Mouse (Mus musculus) testis, postnatal 14 days (tissue): ENCODE measurements at regions not wholly inside any gene's neighbourhood (a gene's known extent, or its start where the extent isn't known, plus 50 kb on each side); places are given as distances from the start of the nearest gene placed in this dataset.

ENCODE experiments used
- DNase-seq: peaks from one replicate; pipeline ENCODE4 v3.0.0; 2021; ENCODE audit warnings: low spot score

- DNase-seq = no peak
Measured at GRCm38 (mm10) chr11:114258218-114258617, 191.4 kb upstream of the Sdk2 start.

GRCm38 (mm10) chr11:114257756-114258155, 190.9 kb upstream of the Sdk2 start:
- DNase-seq = no peak

- no peak for DNase-seq
Measured at GRCm38 (mm10) chr11:114257061-114257460, 190.2 kb upstream of the Sdk2 start.

DNA sequence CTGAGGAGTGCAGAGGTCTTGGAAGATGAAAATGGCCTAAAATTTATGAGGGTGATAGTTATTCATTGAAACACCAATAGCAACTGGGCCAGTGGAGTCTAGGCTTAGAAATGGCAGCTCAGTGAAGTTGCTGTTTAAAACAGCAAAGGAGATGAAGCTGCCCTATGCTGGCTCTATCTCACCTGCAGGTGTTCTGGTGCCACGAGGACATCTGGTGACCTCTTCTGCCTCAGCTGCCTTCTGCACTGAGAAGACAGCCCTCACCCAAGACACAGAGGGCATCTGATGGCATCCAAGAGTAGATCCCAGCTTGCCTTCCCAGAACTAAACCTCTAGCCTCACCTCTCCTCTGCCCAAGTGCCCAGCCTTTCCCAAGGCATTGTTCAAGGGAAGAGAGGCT, 187.5 kb upstream of the Sdk2 start:
- no peak for DNase-seq

- DNase-seq = peak; percentile 49
Measured at GRCm38 (mm10) chr11:114251614-114252013, 184.8 kb upstream of the Sdk2 start.

DNA sequence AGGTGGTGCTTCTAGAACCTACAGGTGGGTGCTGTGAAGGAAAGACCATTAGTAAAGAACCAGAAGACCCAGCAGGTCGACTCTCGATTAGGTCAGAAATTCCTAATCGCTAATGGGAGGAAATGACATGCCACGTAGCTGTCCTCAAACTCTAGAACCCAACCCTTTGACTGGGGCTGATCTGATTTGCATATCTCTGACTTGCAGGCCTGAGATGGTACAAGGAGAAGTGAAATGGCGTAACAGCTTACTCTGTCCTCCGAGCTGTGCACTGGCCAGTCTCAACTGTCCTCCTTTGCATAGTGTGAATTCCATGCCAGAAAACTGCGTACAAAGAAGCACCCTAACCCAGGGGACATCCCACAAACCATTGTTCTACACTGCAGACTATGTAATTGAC, 182.4 kb upstream of the Sdk2 start:
- DNase-seq = no peak

- no peak for DNase-seq
Measured at GRCm38 (mm10) chr11:114248261-114248898, 181.5 kb upstream of the Sdk2 start.

- DNase-seq = no peak
Measured at GRCm38 (mm10) chr11:114239311-114239803, 172.5 kb upstream of the Sdk2 start.

DNA sequence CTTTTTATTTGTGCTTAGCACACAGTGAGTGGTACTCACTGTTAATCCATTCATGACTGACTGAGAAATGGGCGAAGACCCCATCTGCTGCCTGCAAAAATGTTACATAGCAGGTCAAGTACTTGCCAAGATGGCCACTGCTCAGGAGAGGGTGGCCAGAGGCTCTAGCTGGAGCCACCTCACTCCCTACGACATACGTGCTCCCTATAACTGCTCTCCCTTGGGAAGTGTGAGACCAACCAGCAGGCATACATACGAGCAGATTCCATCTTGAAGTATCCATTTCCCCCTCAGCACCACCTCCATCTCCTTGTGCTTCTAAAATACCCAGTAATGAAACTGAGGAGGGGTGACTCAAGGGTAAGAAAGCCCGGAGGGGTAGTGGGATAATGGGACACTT, 172.0 kb upstream of the Sdk2 start:
- DNase-seq = no peak

DNA sequence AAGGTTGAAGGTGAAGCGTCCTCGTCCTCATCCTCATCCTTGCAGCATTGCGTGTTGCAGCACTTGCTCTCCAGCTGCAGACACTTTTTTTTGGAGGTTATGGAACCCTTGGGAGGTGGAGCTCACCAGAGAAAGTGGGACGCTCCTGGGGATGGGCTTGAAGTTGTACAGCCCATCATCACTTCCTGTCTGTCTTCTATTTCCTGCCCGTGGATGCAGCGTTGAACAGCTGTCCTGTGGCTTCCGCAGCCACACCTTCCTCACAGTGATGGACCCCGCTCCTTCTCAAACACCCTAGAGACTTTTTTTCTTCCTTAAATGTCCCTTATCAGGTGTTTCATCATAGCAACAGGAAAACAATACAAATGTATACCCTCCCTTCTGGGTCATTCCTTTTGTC, 171.5 kb upstream of the Sdk2 start:
- no peak for DNase-seq

DNA sequence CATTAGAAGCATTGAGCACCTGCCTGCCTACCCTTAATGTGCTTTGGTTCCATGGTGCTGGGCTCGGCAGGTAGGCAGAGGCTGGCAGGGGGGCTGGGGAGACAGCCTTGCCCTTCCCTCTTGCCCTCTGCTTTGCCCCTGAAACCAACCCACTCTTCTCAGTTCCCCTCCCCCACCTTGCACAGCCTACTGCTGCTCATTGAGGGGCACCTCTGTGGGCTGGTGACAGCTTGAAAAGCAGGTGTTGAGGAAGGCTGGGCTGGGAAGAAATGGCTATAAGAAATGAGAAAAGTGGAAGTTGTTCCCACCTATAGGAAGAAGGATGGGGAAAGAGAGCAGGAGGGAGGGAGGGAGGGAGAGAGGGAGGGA, 167.7 kb upstream of the Sdk2 start:
- DNase-seq = no peak

DNA sequence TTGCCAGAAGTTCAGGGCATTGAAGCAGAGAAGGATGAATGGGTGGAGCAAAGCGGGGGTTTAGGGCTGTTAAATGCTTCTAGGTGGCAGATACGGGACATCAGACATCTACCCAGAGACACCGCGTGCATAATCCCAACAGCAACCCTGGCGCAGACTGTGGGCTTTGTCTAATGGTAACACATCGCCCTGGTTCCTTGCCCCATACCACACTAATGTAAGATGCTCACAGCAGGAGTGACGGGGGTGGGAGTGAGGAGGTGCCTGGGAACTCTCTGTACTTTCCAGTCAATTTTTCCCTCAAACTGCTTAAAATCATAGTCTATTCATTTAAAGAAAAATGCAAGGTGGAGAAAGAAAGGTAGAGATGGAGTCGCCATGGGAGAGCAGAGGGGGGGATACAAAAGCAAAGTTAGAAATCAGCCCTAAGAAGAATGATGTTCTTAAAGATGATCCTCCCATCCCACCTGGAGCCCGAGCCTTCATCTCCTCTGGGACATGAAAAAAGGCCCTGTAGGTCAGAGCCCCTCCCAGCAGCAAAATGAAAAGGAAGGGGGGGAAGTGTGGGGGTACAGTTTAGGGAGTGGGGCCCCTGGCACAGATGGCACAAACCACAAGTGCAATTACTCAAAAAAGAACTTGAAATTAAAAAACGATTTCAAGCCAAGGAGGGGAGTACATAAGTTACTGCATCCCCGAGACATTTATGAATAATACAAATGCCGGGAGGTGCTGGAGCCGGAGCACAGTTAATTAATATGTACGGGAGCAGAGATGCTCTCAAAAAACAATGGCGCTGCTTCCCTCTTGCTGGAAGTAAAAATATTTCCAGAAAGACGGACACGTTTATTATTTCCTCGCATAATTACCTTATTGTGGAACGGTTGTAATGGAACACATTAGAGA, 167.0 kb upstream of the Sdk2 start:
- DNase-seq = no peak

DNA sequence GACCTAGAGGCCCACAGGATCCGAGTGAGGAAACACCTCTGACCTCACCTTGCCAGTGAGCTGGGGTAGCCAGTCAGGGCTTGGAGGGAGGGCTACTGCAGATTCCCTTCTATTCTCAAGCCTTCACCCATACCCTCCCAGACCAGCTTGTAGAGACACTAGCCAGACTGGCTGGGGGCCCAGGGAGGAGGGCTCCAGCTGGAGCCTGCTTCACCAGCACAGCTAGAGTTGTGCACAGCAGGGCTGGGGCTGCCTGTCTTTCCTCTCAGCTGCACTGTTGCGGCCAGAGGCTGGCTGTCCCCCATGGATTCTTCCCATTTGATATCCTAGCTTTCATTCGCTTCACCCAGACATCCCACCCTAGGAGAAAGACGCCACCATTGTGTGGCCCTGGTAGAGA, 165.0 kb upstream of the Sdk2 start:
- DNase-seq = no peak

DNA sequence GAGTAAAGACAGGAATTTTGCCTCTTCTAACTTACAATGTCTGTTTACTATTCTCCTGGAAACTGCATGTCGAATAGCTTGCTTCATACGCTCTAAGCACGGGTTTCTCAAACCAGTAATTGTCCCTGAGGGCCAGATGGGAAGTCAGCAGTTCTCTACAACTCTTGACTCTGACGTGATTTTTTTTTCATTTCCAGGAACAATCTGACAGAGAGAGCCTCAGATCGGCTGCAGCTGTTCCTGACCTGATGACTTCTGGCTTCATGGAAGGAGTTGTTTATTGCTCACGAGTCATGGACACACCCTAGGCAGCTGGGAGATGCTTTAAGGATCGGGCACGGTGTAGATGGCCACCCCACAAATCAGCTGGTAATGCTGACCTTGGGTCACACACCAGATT, 162.9 kb upstream of the Sdk2 start:
- DNase-seq = no peak

GRCm38 (mm10) chr11:114229196-114229595, 162.3 kb upstream of the Sdk2 start:
- no peak for DNase-seq

- DNase-seq = no peak
Measured at GRCm38 (mm10) chr11:114226553-114226952, 159.7 kb upstream of the Sdk2 start.

GRCm38 (mm10) chr11:114224706-114225105, 157.9 kb upstream of the Sdk2 start:
- DNase-seq = no peak

DNA sequence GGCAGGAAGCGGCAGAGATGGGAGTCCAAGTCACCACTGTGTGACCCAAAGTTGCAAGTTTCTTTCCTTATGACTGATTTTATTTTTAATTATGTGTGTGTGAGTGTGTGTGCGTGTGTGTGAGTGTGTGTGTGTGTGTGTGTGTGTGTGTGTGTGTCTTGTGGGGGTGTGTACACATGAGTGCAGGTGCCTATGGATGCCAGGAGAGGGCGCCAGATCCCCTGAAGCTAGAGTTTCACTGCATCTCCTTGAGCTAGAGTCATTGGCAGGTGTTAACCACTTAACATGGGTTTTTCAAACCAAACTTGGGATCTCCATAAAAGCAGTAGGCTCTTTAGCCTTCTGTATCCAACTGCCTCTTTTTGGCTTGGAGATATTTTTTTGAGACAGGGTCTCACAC, 156.2 kb upstream of the Sdk2 start:
- DNase-seq = no peak

- DNase-seq = no peak
Measured at GRCm38 (mm10) chr11:114220466-114220865, 153.6 kb upstream of the Sdk2 start.

- peak; percentile 30 for DNase-seq
Measured at GRCm38 (mm10) chr11:114218732-114219506, 152.1 kb upstream of the Sdk2 start.

GRCm38 (mm10) chr11:114217245-114217757, 150.5 kb upstream of the Sdk2 start:
- no peak for DNase-seq

GRCm38 (mm10) chr11:114216493-114216892, 149.6 kb upstream of the Sdk2 start:
- no peak for DNase-seq
